ENCODE assay signal across 13 mouse cellular contexts in the genomic region with DNA sequence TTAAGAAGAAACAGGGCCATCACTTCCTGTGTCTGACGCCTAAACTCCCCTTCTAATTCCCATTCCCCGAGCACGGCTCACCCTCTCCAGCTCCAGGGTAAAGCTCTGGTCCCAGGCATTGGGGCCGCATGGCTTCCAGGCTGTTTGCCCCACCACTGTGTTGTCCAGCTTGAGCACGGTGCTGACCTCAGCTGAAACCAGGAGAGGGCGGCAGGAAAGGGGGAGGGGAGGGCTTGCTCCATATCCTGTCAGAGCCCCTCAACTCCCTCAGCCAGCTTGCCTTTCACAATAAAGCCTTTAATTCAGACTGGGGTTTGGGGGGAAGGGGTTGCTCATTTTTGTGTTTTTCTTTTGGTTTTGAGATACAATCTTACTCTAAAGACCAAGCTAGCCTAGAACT. TPM values are rescaled to one million over a fixed set of nuclear protein-coding genes. Genes with fewer than 3 reads are reported as not detected.
DNase-seq lines count a peak whose midpoint lies in the region; ATAC-seq and TF ChIP-seq lines count a peak whose summit lies in the region.
"Had no signal": no experiment of that assay in that cellular context is flagged by ENCODE, and none has a peak within 500 bp of the region (broad histone marks: within the 10 kb centered on the region; RNA-seq: fewer than 3 reads in every experiment).

No protein-coding gene starts in this region.

- H3K4me2 ChIP-seq in heart, embryonic 12.5 days, result no peak overlapping the region
- no peak overlapping the region for H3K4me2 ChIP-seq in lung, embryonic 14.5 days
- no peak overlapping the region for H3K4me2 ChIP-seq in intestine, embryonic 16.5 days (ENCODE audit: low read depth, low read length)
- no peak overlapping the region for H3K4me2 ChIP-seq in neural tube, embryonic 13.5 days
- H3K4me2 ChIP-seq: midbrain, embryonic 12.5 days had no signal

- H3K4me3 ChIP-seq in heart, embryonic 12.5 days, result no peak overlapping the region
- no peak overlapping the region for H3K4me3 ChIP-seq in lung, embryonic 14.5 days (ENCODE audit: low read depth, low read length)
- no peak overlapping the region for H3K4me3 ChIP-seq in intestine, embryonic 16.5 days (ENCODE audit: low read length)
- no peak overlapping the region for H3K4me3 ChIP-seq in neural tube, embryonic 13.5 days
- H3K4me3 ChIP-seq: left cerebral cortex, adult 2 months; midbrain, embryonic 12.5 days had no signal

- no peak for DNase-seq in heart, postnatal 4 days
- peak; percentile 72 for DNase-seq in lung, embryonic 14.5 days
- no peak for DNase-seq in lung, postnatal 25 days (ENCODE audit: low spot score)
- DNase-seq in spleen, postnatal 10 days (ENCODE audit: low spot score in 2 of 2), result no peak
- no peak for DNase-seq in gastrocnemius, postnatal 10 days
- DNase-seq: gastrocnemius, postnatal 14 days; retina, postnatal 1 day; thymus, adult 2 months had no signal

- TF ChIP-seq CTCF in lung, embryonic 14.5 days (IDR thresholded peaks at IDR 0.05; ENCODE audit: low read depth), result peak; percentile 30; the same call in 1 of the 2 replicates

- ATAC-seq in heart, embryonic 12.5 days (ENCODE audit: insufficient number of reproducible peaks, low FRiP score), result peak; percentile 73; the same call in 1 of the 2 replicates
- peak; percentile 74 for ATAC-seq in lung, embryonic 14.5 days (ENCODE audit: insufficient read depth)
- ATAC-seq in intestine, embryonic 16.5 days, result no peak
- ATAC-seq in neural tube, embryonic 13.5 days (ENCODE audit: low read depth), result no peak

- peak overlapping the region; percentile 48 for H3K27ac ChIP-seq in heart, embryonic 12.5 days (ENCODE audit: poor library complexity, severe bottlenecking)
- peak overlapping the region; percentile 63 for H3K27ac ChIP-seq in lung, embryonic 14.5 days (ENCODE audit: low read depth)
- H3K27ac ChIP-seq in intestine, embryonic 16.5 days (ENCODE audit: low read length), result peak overlapping the region; percentile 40
- peak overlapping the region; percentile 46; the same call in 1 of the 2 replicates for H3K27ac ChIP-seq in neural tube, embryonic 13.5 days (replicated peaks)
- H3K27ac ChIP-seq: midbrain, embryonic 12.5 days had no signal

- peaks cover 19% of the 10 kb centered on the region for H3K4me1 ChIP-seq in heart, embryonic 12.5 days (replicated peaks)
- no peaks in the 10 kb centered on the region; the same call in 1 of the 2 replicates for H3K4me1 ChIP-seq in lung, embryonic 14.5 days (ENCODE audit: insufficient read depth)
- 0 out of 2 replicates have a peak, but pooled peaks cover 7% of the 10 kb centered on the region for H3K4me1 ChIP-seq in intestine, embryonic 16.5 days (ENCODE audit: control insufficient read depth, insufficient read depth, low read length)
- H3K4me1 ChIP-seq in neural tube, embryonic 13.5 days (replicated peaks), result no peaks in the 10 kb centered on the region
- H3K4me1 ChIP-seq: midbrain, embryonic 12.5 days had no signal

- WGBS in heart, embryonic 12.5 days, result 11% methylated on average over 6 of the region's 6 CpGs
- WGBS in lung, embryonic 14.5 days, result 12% methylated on average over 6 of the region's 6 CpGs
- 21% methylated on average over 6 of the region's 6 CpGs for WGBS in intestine, embryonic 16.5 days
- 35% methylated on average over 6 of the region's 6 CpGs for WGBS in neural tube, embryonic 13.5 days

- no peak overlapping the region for H3K9ac ChIP-seq in heart, embryonic 12.5 days
- H3K9ac ChIP-seq in lung, embryonic 14.5 days, result peak overlapping the region; percentile 14; the same call in 1 of the 2 replicates
- H3K9ac ChIP-seq in intestine, embryonic 16.5 days (ENCODE audit: low read depth, low read length), result no peak overlapping the region
- no peak overlapping the region for H3K9ac ChIP-seq in neural tube, embryonic 13.5 days
- H3K9ac ChIP-seq: midbrain, embryonic 12.5 days had no signal

- peaks cover 81% of the 10 kb centered on the region for H3K36me3 ChIP-seq in heart, embryonic 12.5 days
- peaks cover 87% of the 10 kb centered on the region for H3K36me3 ChIP-seq in lung, embryonic 14.5 days (ENCODE audit: insufficient read depth)
- peaks cover 33% of the 10 kb centered on the region for H3K36me3 ChIP-seq in intestine, embryonic 16.5 days (ENCODE audit: control insufficient read depth, insufficient read depth, low read length)
- peaks cover 95% of the 10 kb centered on the region for H3K36me3 ChIP-seq in neural tube, embryonic 13.5 days

- no peaks in the 10 kb centered on the region for H3K27me3 ChIP-seq in heart, embryonic 12.5 days (replicated peaks)
- no peaks in the 10 kb centered on the region for H3K27me3 ChIP-seq in lung, embryonic 14.5 days (ENCODE audit: insufficient read depth, low read length)
- no peaks in the 10 kb centered on the region for H3K27me3 ChIP-seq in intestine, embryonic 16.5 days (replicated peaks; ENCODE audit: control insufficient read depth, insufficient read depth, low read length)
- no peaks in the 10 kb centered on the region for H3K27me3 ChIP-seq in neural tube, embryonic 13.5 days
- H3K27me3 ChIP-seq: midbrain, embryonic 12.5 days had no signal

- H3K9me3 ChIP-seq in heart, embryonic 12.5 days (replicated peaks), result no peaks in the 10 kb centered on the region
- no peaks in the 10 kb centered on the region for H3K9me3 ChIP-seq in lung, embryonic 14.5 days (ENCODE audit: low read depth, low read length)
- no peaks in the 10 kb centered on the region for H3K9me3 ChIP-seq in intestine, embryonic 16.5 days (ENCODE audit: control insufficient read depth, low read length)
- no peaks in the 10 kb centered on the region for H3K9me3 ChIP-seq in neural tube, embryonic 13.5 days
- H3K9me3 ChIP-seq: midbrain, embryonic 12.5 days had no signal

RNA-seq across cellular contexts. Expression of gene Ptger1, which starts 14.6 kb away (rescaled TPM):
- polyA plus RNA-seq in heart, embryonic 12.5 days (2016; fragmentation: Nextera tagmentation; extraction: Ambion mirVana), result 0.32 and 0.60 TPM in 2 replicates
- total RNA-seq in heart, postnatal 4 days (2021), result 1 to 10 TPM in 1 of 2 experiments, under 1 TPM in 1; 0.33 to 1.1 TPM
- polyA plus RNA-seq in lung, embryonic 14.5 days (2014; fragmentation: Nextera tagmentation; extraction: Ambion mirVana), result 0.89 and 0.95 TPM in 2 replicates
- polyA plus RNA-seq in intestine, embryonic 16.5 days (2015; fragmentation: Nextera tagmentation; extraction: Ambion mirVana), result 1.2 and 1.5 TPM in 2 replicates
- polyA plus RNA-seq in neural tube, embryonic 13.5 days (2015; fragmentation: Nextera tagmentation; extraction: Ambion mirVana), result 0.46 and 0.50 TPM in 2 replicates
- total RNA-seq in gastrocnemius, postnatal 10 days (2021), result under 1 TPM; 0.14 to 0.38 TPM

RNA-seq across cellular contexts. Expression of gene Pkn1, which starts 17.9 kb away (rescaled TPM):
- 24.4 and 28.7 TPM in 2 replicates for polyA plus RNA-seq in heart, embryonic 12.5 days (2016; fragmentation: Nextera tagmentation; extraction: Ambion mirVana)
- 10 to 100 TPM; 52.7 to 53.4 TPM for total RNA-seq in heart, postnatal 4 days (2021)
- polyA plus RNA-seq in lung, embryonic 14.5 days (2014; fragmentation: Nextera tagmentation; extraction: Ambion mirVana), result 35.8 and 37.7 TPM in 2 replicates
- polyA plus RNA-seq in intestine, embryonic 16.5 days (2015; fragmentation: Nextera tagmentation; extraction: Ambion mirVana), result 19.9 and 29.6 TPM in 2 replicates
- polyA plus RNA-seq in neural tube, embryonic 13.5 days (2015; fragmentation: Nextera tagmentation; extraction: Ambion mirVana), result 21.3 and 25.5 TPM in 2 replicates
- total RNA-seq in gastrocnemius, postnatal 10 days (2021), result 10 to 100 TPM; 53.4 to 54.7 TPM

RNA-seq across cellular contexts. Expression of gene Gipc1, which starts 28.6 kb away (rescaled TPM):
- polyA plus RNA-seq in heart, embryonic 12.5 days (2016; fragmentation: Nextera tagmentation; extraction: Ambion mirVana), result 175 and 180 TPM in 2 replicates
- total RNA-seq in heart, postnatal 4 days (2021), result 10 to 100 TPM; 61.9 to 64.2 TPM
- polyA plus RNA-seq in lung, embryonic 14.5 days (2014; fragmentation: Nextera tagmentation; extraction: Ambion mirVana), result 170 and 175 TPM in 2 replicates
- polyA plus RNA-seq in intestine, embryonic 16.5 days (2015; fragmentation: Nextera tagmentation; extraction: Ambion mirVana), result 153 and 171 TPM in 2 replicates
- polyA plus RNA-seq in neural tube, embryonic 13.5 days (2015; fragmentation: Nextera tagmentation; extraction: Ambion mirVana), result 149 and 151 TPM in 2 replicates
- total RNA-seq in gastrocnemius, postnatal 10 days (2021), result 10 to 100 TPM; 28.0 to 34.5 TPM

RNA-seq across cellular contexts. Expression of gene Ddx39, which starts 33.9 kb away (rescaled TPM):
- polyA plus RNA-seq in heart, embryonic 12.5 days (2016; fragmentation: Nextera tagmentation; extraction: Ambion mirVana), result 117 and 128 TPM in 2 replicates
- 10 to 100 TPM; 68.1 to 69.0 TPM for total RNA-seq in heart, postnatal 4 days (2021)
- polyA plus RNA-seq in lung, embryonic 14.5 days (2014; fragmentation: Nextera tagmentation; extraction: Ambion mirVana), result 184 and 199 TPM in 2 replicates
- 204 and 224 TPM in 2 replicates for polyA plus RNA-seq in intestine, embryonic 16.5 days (2015; fragmentation: Nextera tagmentation; extraction: Ambion mirVana)
- polyA plus RNA-seq in neural tube, embryonic 13.5 days (2015; fragmentation: Nextera tagmentation; extraction: Ambion mirVana), result 101 and 105 TPM in 2 replicates
- 10 to 100 TPM; 19.4 to 20.6 TPM for total RNA-seq in gastrocnemius, postnatal 10 days (2021)

Comparison
In these comparisons a context has a peak if more than half of its experiments do, and no peak if none do; other contexts are left out.
1. ATAC-seq: peak in heart, embryonic 12.5 days (single experiment) and lung, embryonic 14.5 days (single experiment); none in intestine, embryonic 16.5 days (single experiment) and neural tube, embryonic 13.5 days (single experiment).
2. Peak in every context shown above with its lines, with median percentiles within 50 percentile points of each other: H3K27ac ChIP-seq.